Mouse (Mus musculus) limb, embryonic 10.5 days (tissue): ENCODE measurements at regions not wholly inside any gene's neighbourhood (a gene's known extent, or its start where the extent isn't known, plus 50 kb on each side); places are given as distances from the start of the nearest gene placed in this dataset.

Source experiments
- DNase-seq: peaks from one replicate; pipeline ENCODE4 v3.0.0-alpha.2; 2017; ENCODE audit warnings: low spot score
- H3K27ac ChIP-seq: fragments of 300-500 bp; sonication (generic); 2 replicates; pipeline ENCODE4 v1.5.1; 2016; ENCODE audit warnings: mild to moderate bottlenecking
- H3K27me3 ChIP-seq: fragments of 300-500 bp; sonication (generic); 2 replicates; pipeline ENCODE4 v1.6.1; 2016; ENCODE audit warnings: low read depth, mild to moderate bottlenecking; ENCODE audit not compliant: poor library complexity, severe bottlenecking
- H3K36me3 ChIP-seq: fragments of 300-500 bp; sonication (generic); 2 replicates; pipeline ENCODE4 v1.6.1; 2016; ENCODE audit warnings: mild to moderate bottlenecking, moderate library complexity
- H3K4me1 ChIP-seq: fragments of 300-500 bp; sonication (generic); 2 replicates; pipeline ENCODE4 v1.6.1; 2016
- H3K4me3 ChIP-seq: fragments of 300-500 bp; sonication (generic); 2 replicates; pipeline ENCODE4 v1.5.1; 2016; ENCODE audit warnings: mild to moderate bottlenecking, moderate library complexity
- H3K9me3 ChIP-seq: fragments of 300-500 bp; sonication (generic); replicated peaks from 2 replicates; pipeline ENCODE4 v1.6.1; 2016; ENCODE audit warnings: mild to moderate bottlenecking
- WGBS: fragments of 180-500 bp; shearing (Covaris S2); methylation state at CpG from one replicate; pipeline ENCODE4 v1.1.7; 2016; 5-methylcytosine and 5-hydroxymethylcytosine counted together

DNA sequence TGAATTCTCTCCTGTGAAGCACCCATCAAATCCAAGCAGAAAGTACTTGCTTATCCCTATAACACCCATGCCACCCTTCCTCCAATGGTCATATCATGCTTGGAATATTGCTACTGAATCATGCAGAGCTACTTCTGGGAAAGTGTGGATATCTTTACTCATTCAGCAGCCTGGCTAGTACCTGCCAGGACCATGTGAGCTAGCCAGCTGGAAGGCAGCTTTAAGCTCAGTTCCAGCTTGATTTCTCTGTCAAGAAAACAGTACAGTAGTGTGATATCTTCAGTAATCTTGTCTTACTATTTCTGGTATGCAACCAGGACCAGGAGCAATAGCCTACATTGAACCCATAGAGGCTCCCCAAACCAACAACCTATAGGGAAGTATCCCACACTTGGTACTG is 2883.7 kb downstream of the Poteg start:
- DNase-seq: no peak
- H3K4me3 ChIP-seq: no peak overlapping the region

DNA sequence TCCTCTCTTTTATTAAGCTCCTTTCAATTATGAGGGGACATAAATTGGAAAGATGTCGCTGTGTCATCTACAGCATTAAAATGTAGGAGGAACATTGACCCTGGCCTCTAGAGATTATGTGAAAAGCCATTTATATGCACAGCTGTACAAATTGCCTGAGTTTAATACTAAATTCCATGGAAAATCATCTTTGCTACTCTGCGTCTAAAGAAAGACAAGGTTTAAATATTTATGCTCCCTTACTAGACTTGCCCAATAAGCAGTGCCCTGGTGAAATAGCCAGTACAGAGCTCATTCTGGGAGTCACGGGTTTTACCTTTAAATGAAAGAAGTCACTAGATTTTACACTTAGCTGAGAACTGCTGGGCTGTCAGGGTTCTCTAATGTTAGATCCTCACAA is 2885.9 kb downstream of the Poteg start:
- no peaks in the 10 kb centered on the region for H3K4me1 ChIP-seq
- no peaks in the 10 kb centered on the region for H3K36me3 ChIP-seq
- DNase-seq: no peak
- no peak overlapping the region for H3K27ac ChIP-seq
- H3K27me3 ChIP-seq: no peaks in the 10 kb centered on the region
- H3K4me3 ChIP-seq: no peak overlapping the region
- WGBS: 86% methylated on average over 3 of the region's 3 CpGs
- H3K9me3 ChIP-seq: no peaks in the 10 kb centered on the region

More for the DNA sequence above, 2883.7 kb downstream of the Poteg start:
- Histone ChIP-seq H3K27ac (no peak overlapping the region), H3K36me3 (no peaks in the 10 kb centered on the region), H3K27me3 (no peaks in the 10 kb centered on the region), H3K9me3 (no peaks in the 10 kb centered on the region), H3K4me1 (no peaks in the 10 kb centered on the region)

DNA sequence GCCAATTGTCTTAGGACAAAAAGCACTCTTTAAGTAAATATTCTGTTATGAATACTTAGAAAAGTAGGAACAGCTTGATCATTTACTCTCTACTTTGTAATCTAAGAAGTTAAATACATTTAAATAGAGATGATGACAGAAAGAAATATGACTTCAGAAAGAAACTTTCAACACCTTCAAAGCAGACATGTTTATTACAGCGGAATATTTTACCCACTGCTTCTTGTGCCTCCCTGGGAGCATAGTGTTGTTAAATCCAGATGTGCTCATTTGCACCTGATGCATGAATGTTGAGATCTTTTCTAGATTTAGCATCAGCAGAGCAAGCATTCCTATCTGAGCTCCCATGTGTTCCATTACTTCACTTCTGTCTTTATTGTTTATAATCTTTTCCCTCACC is 2912.0 kb downstream of the Poteg start:
- no peak overlapping the region for H3K27ac ChIP-seq
- DNase-seq: no peak
- no peak overlapping the region for H3K4me3 ChIP-seq
- H3K36me3 ChIP-seq: no peaks in the 10 kb centered on the region
- 42% methylated on average over 1 of the region's 1 CpGs for WGBS
- peaks cover 10% of the 10 kb centered on the region for H3K4me1 ChIP-seq
- H3K27me3 ChIP-seq: peaks cover 18% of the 10 kb centered on the region; the same call in 1 of the 2 replicates
- no peaks in the 10 kb centered on the region for H3K9me3 ChIP-seq

DNA sequence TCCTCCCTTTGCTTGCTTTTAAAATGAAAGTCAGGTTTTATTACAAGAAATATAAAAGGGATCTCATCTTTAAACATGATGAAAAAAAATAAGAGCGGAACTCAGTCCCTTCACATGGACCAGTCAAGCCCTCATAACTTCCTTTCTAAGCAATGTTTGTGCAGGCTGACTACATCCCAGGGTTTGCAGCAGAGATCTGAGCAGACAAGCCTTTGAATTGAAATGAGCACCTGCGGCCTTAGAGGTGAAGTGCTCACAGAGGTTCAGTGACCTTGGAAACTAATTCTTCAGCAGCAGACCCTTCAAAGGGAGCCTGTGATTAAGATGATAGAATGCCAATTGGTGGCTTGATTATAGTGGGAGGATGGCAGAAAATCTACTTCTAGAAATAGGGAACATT is 2918.3 kb downstream of the Poteg start:
- WGBS: 82% methylated on average over 2 of the region's 2 CpGs

DNA sequence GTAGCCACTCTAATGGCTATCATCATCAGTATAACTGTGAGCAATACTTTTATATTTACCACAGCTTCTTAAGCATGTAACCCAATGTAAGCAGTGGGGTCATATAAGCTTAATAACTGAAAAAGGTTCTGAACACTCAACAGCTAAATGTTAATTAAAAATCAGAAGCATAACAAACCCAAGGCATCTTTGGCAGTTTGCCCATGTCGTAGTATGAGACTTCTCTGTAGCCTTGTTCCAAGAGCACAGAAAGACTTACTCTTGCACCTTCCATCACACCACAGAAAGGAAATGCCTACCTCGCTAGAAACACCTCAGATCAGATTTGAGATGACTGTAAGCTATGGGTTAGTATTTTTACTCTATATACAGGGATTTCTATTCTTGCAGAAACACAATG is 2944.5 kb downstream of the Poteg start:
- Histone ChIP-seq H3K27ac (no peak overlapping the region), H3K36me3 (no peaks in the 10 kb centered on the region), H3K4me1 (no peaks in the 10 kb centered on the region), H3K4me3 (no peak overlapping the region), H3K27me3 (no peaks in the 10 kb centered on the region), H3K9me3 (no peaks in the 10 kb centered on the region)
- 89% methylated on average over 2 of the region's 2 CpGs for WGBS
- no peak for DNase-seq

More for the DNA sequence above, 2918.3 kb downstream of the Poteg start:
- H3K27me3 ChIP-seq: 0 out of 2 replicates have a peak, but pooled peaks cover 4% of the 10 kb centered on the region
- H3K4me3 ChIP-seq: no peak overlapping the region
- no peaks in the 10 kb centered on the region for H3K9me3 ChIP-seq
- no peak for DNase-seq
- no peaks in the 10 kb centered on the region for H3K4me1 ChIP-seq
- H3K36me3 ChIP-seq: no peaks in the 10 kb centered on the region
- no peak overlapping the region for H3K27ac ChIP-seq

DNA sequence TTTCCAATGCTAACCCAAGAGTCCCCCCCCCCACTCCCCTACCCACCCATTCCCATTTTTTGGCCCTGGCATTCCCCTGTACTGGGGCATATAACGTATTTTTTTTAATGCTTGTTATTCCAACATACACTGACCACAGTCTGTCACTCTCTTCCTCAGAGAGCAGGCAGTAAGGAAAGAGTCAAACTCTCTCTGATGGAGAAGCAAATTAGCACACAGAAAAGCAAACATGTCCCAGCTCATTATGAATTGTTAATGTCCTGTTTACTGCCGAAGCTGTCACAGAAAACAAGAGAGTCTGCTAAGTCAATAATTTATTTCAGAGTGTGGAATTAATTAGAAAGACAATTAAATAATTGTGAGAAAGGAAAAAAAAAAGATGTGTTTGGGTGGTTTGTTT is 2989.1 kb upstream of the 5930422O12Rik start:
- H3K27ac ChIP-seq: no peak overlapping the region
- no peaks in the 10 kb centered on the region for H3K27me3 ChIP-seq
- DNase-seq: no peak
- H3K4me3 ChIP-seq: no peak overlapping the region
- no peaks in the 10 kb centered on the region for H3K4me1 ChIP-seq
- 73% methylated on average over 2 of the region's 2 CpGs for WGBS
- no peaks in the 10 kb centered on the region for H3K9me3 ChIP-seq
- H3K36me3 ChIP-seq: no peaks in the 10 kb centered on the region

DNA sequence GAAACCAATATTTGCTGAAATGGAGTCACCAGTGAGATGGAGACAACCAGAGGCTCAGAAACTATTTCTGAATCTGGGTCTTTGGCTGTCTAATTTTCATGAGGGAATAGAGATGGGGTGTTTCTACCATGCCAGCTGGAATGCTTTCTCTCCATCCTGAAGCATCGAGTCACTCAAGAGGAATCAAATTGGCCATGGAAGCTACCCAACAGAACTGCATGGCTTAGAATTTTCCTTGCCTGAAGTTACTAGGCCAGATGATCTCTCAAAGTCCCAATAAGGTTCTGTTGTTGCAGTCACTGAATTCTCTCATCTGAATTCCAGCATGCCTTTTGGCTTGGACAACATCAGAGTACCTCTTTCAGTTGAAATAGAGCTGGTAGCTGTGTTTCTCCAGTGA is 2986.7 kb upstream of the 5930422O12Rik start:
- H3K9me3 ChIP-seq: no peaks in the 10 kb centered on the region
- WGBS: 86% methylated on average over 1 of the region's 1 CpGs
- no peak overlapping the region for H3K4me3 ChIP-seq
- no peak for DNase-seq
- H3K36me3 ChIP-seq: no peaks in the 10 kb centered on the region
- H3K27me3 ChIP-seq: no peaks in the 10 kb centered on the region
- no peaks in the 10 kb centered on the region for H3K4me1 ChIP-seq
- no peak overlapping the region for H3K27ac ChIP-seq

DNA sequence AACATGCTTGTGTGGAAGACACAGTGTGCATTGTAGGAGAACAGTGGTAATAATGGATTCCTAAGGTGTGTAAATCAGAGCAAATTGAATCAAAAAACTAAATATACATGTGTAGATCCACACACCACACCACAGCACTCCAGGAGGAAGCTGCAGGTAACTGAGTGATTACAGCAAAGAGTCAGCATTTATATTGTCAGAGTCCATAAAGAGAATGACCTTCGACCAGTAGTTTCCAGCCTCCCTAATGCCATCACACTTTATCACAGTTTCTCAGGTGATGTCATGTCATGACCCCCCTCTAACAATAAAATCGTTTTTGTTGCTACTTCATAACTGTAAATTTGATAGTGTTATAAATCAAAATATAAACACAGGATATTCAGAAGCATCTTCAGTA is 2984.6 kb upstream of the 5930422O12Rik start:
- no peak overlapping the region for H3K27ac ChIP-seq
- H3K9me3 ChIP-seq: no peaks in the 10 kb centered on the region
- H3K36me3 ChIP-seq: no peaks in the 10 kb centered on the region
- no peaks in the 10 kb centered on the region for H3K4me1 ChIP-seq
- WGBS: 82% methylated on average over 2 of the region's 2 CpGs
- no peak overlapping the region for H3K4me3 ChIP-seq
- H3K27me3 ChIP-seq: no peaks in the 10 kb centered on the region
- no peak for DNase-seq

DNA sequence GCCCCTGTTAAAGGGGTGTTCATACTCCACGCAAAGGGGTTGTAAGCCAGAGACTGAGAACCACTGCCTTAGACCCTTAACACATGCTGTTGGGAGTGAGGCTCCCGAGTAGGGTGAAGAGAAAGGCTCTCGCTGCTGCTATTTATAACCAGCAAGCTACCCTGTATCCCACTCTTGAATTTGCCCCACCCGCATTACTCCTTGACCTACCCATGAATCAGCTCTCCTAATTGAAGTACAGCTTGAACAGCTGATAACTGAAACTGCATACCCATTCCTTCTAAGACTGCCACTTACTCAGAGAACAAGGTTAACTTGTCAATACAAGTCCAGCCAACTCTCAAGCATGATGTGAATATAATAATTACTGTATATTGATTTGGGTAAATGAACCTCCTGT is 2984.2 kb upstream of the 5930422O12Rik start:
- Histone ChIP-seq H3K4me1 (no peaks in the 10 kb centered on the region), H3K36me3 (no peaks in the 10 kb centered on the region), H3K27me3 (no peaks in the 10 kb centered on the region), H3K27ac (no peak overlapping the region), H3K4me3 (no peak overlapping the region), H3K9me3 (no peaks in the 10 kb centered on the region)
- no peak for DNase-seq
- WGBS: 90% methylated on average over 4 of the region's 4 CpGs

DNA sequence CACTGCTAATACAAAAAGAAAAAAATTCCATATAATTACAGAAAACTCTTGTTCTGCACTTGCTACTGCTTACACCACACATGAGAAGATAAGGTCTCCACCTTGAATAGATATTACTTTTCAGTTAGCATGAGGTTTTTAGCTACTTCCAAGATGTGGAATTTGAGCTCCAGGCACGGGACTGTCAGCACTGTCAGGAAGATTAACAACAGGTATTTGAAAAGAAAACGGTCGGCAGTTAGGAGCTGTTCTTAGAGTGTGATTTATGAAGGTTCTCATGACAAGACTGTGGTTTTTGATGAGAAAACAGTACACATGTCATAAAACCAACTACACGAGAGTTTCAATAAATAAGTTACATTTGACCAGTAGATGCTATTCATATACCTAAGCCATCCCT is 2970.4 kb upstream of the 5930422O12Rik start:
- no peak overlapping the region for H3K27ac ChIP-seq
- H3K4me3 ChIP-seq: no peak overlapping the region
- no peaks in the 10 kb centered on the region for H3K9me3 ChIP-seq
- 15% methylated on average over 4 of the region's 4 CpGs for WGBS
- H3K4me1 ChIP-seq: peaks cover 17% of the 10 kb centered on the region
- no peak for DNase-seq
- H3K36me3 ChIP-seq: no peaks in the 10 kb centered on the region
- no peaks in the 10 kb centered on the region for H3K27me3 ChIP-seq

DNA sequence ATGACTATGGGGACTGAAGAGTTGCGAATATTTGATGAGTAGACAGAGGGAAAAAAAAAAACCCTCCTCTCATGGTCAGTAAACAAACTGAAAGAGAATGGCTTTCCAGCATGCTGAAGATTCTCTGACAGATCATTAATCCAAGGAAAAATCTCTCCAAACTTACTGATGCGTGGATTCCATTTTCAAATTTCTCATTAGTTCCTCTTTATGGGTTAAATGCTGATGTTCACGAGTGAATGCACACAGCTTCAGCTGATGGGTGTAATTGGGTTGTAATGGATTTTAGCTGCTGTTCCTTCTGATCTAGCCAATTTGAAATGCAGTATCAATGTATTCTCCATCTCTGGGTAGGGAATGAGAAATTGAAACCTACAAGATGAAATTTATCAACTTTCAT is 2945.6 kb upstream of the 5930422O12Rik start:
- WGBS: 84% methylated on average over 3 of the region's 3 CpGs

DNA sequence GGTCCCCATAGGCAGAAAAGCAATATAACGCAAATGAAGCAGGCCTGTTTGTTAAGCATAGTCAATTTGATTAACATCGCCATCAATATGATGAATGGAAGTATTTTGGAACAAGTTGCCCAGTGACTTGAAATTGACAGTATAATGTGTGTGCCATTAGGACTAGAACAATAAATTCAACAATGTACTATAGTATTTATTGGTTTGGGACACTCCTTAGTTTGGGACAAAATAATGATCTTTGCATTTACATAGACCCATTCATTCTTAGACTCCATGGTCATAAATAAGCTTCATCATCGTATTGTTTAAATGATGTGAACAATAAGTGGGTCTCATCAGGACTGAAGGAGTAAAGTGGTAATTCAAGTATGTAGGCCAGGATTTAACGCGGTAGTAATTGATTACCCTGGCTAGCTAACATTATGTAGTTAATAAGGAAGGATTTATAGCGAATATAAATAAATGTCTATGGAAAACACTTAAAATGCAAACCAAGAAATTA is 2933.6 kb upstream of the 5930422O12Rik start:
- 88% methylated on average over 6 of the region's 6 CpGs for WGBS
- DNase-seq: no peak
- Histone ChIP-seq H3K4me3 (no peak overlapping the region), H3K27me3 (no peaks in the 10 kb centered on the region), H3K36me3 (no peaks in the 10 kb centered on the region), H3K9me3 (no peaks in the 10 kb centered on the region), H3K27ac (no peak overlapping the region), H3K4me1 (no peaks in the 10 kb centered on the region)

More for the DNA sequence above, 2945.6 kb upstream of the 5930422O12Rik start:
- H3K36me3 ChIP-seq: no peaks in the 10 kb centered on the region
- no peaks in the 10 kb centered on the region for H3K4me1 ChIP-seq
- DNase-seq: no peak
- no peak overlapping the region for H3K27ac ChIP-seq
- H3K27me3 ChIP-seq: no peaks in the 10 kb centered on the region
- H3K9me3 ChIP-seq: no peaks in the 10 kb centered on the region
- H3K4me3 ChIP-seq: no peak overlapping the region

DNA sequence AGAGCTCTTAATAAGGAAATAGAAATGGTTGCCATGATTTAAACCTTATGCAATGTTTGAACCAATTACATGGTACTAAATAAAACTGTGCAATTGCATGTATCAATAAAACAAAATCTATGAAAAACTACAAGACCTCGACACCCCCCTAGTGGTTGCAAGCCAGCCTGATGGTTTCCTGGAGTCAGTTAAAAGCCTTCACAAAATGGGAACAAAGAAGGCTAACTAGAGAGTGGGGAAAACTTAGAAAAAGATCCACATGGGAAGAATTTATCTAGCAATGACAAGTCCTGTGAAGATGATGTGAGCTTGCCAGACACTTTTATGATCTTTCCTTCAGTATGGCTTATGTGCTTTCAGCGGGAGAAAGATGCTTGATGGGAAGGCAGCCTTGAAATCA is 2926.3 kb upstream of the 5930422O12Rik start:
- Histone ChIP-seq H3K36me3 (no peaks in the 10 kb centered on the region), H3K27me3 (no peaks in the 10 kb centered on the region), H3K9me3 (no peaks in the 10 kb centered on the region), H3K27ac (no peak overlapping the region), H3K4me1 (no peaks in the 10 kb centered on the region), H3K4me3 (no peak overlapping the region)
- WGBS: 64% methylated on average over 2 of the region's 2 CpGs
- no peak for DNase-seq

DNA sequence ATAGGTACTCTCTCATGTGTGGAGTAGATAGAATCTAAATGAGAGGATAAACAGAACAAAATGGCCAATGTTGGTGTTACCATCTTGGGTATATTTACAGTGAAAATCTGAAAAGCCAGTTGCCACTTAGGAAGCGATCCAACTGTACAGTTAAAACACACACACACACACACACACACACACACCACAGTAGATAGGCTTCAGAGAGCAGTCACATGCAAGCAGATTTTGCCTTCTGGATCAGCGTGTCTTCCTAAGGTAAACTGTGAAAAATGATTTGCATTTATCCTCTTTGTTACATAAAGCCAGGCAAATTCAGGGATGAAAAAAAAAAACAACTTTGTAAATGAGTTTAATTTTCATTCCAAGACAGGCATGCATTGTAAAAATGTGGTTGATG is 2917.2 kb upstream of the 5930422O12Rik start:
- Histone ChIP-seq H3K4me1 (no peaks in the 10 kb centered on the region), H3K27me3 (no peaks in the 10 kb centered on the region), H3K27ac (no peak overlapping the region), H3K36me3 (no peaks in the 10 kb centered on the region), H3K9me3 (no peaks in the 10 kb centered on the region), H3K4me3 (no peak overlapping the region)
- WGBS: 92% methylated on average over 2 of the region's 2 CpGs
- DNase-seq: no peak
